Mouse (Mus musculus): ENCODE measurements around the gene Fam76a. TPM values are rescaled to one million over a fixed set of nuclear protein-coding genes. Genes with fewer than 3 reads are reported as not detected.
"Not testable (repeated sequence)": the region's sequence is repeated elsewhere in the genome, so short reads cannot be mapped to it uniquely, and the experiment has no call there.

The Fam76a gene
- total RNA-seq, 2 experiments from 2014 or later: 26.6 to 28.0 TPM

DNA sequence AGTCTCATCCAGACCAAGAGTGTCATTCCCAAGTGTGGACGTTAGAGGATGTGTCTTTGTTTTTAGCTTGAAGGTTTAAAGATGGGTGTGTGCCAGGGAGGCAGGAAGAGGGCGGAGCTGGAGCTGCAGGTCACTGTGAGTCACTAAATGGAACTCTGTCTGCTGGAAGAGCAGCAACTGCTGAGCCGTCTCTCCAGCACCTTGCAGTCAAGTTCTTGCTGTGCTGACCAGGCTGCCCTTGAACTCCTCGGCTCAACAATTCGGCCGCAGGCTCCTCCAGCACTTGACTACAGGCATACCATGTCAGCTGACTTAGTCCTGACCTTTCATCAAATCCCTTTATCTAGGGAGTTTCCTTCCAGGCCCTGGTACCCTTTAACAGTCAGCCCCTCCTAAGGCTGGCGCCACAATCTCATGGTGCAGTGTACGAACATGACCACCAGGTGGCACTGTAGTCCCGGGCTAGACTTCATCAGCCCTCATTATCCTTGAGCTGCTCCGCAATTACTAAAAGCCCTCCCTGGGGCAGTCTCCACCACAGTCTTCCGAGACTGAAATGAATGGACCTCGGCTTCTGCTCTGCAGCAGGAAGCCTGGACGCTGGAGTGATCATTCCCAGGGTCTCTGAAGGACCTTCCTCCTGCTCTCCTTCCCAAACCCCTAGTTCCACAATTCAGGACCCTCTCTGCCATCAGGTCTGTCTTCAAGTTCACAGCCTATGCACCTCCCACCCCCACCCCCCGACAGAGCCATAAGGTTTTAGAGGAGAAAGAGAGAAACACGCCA is 23.1 kb upstream of the Fam76a start:
- peak; percentile 94 to 96 for DNase-seq (ENCODE audit: low spot score in 2 of 2)

GRCm38 (mm10) chr4:132944776-132945175 is 22.4 kb upstream of the Fam76a start:
- no peak for DNase-seq (ENCODE audit: low spot score in 2 of 2)

DNA sequence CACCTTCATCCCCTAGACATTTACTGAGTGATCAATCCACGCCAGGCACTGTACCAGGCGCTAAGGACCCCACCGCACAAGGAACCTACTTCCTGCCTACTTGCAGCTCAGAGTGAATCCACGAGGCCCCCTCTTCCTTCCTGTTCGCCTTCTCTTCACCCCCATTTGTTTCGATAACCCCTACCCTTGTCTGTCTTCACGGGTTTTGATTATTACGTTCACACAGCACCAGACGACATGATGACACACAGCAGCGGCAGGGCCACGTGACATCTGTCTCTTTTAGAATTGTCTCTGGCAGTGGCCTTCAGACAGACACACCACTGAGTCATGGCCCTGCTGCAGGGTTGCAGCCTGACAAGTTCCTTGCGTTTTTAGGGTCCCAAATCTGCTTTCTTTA is 21.7 kb upstream of the Fam76a start:
- no peak for DNase-seq (ENCODE audit: low spot score in 2 of 2)

DNA sequence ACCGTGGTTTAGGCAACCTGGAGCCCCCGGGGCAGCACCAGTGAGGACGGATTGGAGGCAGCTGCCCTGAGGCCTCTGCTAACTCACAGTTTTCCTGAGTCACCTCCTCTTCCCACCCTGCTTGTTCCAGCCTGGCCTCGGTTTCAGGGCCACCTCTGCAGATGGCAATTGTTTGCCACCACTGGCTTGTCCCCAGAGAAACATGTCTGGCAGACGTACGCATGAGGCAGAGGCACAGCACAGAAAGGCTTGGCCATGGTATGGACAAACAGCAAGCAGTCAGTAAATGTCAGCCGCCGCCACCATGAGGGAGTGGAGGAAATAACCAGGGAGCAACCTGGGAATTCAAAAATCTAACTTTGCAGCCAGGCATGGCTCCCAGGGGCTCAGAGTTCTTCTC is 20.7 kb upstream of the Fam76a start:
- DNase-seq (ENCODE audit: low spot score in 2 of 2): no peak

GRCm38 (mm10) chr4:132941012-132941729 is 18.8 kb upstream of the Fam76a start:
- DNase-seq (ENCODE audit: low spot score in 2 of 2): no peak

DNA sequence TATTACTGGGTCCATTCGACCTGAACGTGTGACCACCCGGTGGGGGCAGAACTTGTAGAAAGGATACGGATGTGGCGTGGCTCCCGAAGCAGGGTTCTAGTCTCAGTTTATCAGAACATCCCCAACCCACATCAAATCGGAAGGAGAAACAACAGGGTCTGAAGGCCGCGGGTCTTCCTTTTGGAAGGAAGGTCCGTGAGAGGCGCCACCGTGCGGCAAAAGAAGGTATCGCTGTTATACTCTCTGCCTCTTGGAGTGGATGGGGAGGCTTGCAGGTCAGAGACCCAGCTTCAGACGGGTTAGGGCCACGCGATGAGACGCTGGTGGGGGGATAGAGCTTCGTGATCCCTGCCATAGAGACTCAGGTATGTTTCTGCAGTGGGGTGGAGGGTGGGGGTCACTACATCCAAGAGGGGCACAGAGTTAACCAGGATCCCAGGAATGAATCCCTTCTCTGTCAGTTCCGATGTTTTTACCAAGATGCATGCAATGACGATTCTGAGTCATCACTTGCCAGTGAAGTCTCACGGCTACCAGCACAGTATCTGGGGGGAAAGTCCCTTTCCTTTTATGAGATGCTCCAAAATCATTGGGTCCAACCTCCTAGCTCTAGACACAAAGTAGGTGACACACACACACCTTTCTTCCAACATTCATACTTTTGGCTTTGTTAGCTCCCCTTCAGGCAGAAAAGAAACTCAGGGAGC is 17.2 kb upstream of the Fam76a start:
- DNase-seq (ENCODE audit: low spot score in 2 of 2): peak; percentile 84

DNA sequence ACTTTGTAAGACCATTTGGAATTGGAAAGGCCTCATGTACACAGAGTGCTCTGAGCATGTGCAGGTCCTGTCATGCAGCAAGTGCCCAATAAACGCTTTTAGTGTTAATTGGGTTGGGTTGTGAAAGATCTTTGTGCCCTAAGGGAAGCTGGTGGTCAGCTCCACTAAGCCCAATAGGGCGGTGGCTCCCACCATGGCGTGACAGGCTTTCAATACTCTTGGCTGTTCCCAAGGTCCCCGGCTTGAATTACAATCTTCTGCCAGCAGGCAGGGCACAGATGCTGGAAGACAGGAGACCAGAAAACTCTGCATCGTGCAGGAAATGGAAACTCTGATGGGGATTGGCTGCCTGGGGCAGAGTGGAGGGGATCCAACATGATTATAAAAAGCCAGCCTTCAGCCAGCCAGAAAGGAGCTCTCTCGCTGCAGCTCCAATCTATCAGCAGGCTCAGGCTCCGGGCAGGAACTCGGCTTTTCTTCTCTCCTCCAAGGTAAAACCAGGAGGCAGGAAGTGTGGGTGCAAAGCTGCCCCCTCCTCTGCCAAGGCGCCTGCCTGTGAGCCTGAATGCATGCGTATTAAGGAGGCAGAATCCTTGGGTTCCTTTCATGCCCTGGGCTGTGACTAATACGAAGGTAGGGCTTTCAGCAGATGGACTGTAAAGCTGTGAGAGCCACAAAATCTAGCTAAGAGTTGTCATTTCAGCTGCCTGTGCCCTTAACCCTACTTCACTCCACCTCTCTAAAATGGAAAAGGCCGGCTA is 16.0 kb upstream of the Fam76a start:
- DNase-seq (ENCODE audit: low spot score in 2 of 2): peak; percentile 60 to 71

DNA sequence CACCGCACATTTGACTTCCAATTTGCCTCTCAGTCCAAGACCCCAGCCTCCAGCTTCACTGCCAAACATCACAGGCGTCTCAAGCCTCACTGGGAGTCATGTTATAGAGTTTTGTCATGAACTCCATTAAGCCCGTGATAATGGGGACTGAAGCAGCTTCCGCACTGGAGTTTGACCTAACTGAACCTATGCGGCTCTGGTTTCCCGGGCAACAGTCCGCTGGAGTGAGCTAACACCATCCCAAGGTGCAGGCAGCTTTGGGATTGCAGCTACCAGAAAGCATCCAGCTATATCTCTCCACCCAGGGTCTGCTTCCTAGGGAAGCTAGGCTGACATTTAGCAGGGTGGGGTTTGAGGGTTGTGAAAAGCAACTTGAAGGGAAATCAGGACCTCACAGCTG is 12.3 kb upstream of the Fam76a start:
- DNase-seq (ENCODE audit: low spot score in 2 of 2): no peak

GRCm38 (mm10) chr4:132932752-132933404 is 10.5 kb upstream of the Fam76a start:
- no peak for DNase-seq (ENCODE audit: low spot score in 2 of 2)

DNA sequence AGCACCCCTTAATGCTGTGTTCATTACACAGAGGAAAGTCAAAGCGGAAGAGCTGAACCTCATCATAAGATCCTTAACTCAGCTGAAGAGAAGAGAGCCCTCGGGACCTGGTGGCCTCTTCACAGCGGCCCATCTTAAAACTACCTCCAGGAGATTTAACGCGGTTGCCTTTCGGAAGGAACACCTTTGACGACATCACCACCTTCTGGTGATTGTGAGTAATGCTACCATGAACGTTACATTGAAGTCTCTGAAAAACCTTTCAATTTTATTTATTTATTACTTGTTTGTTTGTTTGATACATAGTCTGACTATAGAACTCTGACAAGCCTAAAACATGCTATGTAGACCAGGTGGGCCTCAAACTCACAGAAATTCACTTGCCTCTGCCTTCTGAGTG is 8.4 kb upstream of the Fam76a start:
- DNase-seq (ENCODE audit: low spot score in 2 of 2): peak; percentile 38 to 57

DNA sequence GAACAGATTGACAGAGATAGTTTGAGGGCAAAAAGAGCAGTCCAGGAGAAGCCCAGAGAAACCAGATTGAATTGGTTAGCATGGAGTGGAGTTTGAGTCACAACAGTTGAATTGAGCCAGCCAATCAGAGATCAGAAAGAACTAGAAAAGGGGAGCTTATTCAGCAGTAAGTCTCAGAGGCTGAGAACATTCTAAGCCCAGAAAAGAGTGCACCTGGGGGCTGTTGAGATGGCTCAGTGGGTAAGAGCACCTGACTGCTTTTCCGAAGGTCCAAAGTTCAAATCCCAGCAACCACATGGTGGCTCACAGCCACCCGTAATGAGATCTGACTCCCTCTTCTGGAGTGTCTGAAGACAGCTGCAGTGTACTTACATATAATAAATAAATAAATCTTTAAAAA is 4.2 kb upstream of the Fam76a start:
- DNase-seq (ENCODE audit: low spot score in 2 of 2): not testable (repeated sequence)

GRCm38 (mm10) chr4:132922061-132922530 is 262 bp downstream of the Fam76a start:
- DNase-seq (ENCODE audit: low spot score in 2 of 2): no peak

DNA sequence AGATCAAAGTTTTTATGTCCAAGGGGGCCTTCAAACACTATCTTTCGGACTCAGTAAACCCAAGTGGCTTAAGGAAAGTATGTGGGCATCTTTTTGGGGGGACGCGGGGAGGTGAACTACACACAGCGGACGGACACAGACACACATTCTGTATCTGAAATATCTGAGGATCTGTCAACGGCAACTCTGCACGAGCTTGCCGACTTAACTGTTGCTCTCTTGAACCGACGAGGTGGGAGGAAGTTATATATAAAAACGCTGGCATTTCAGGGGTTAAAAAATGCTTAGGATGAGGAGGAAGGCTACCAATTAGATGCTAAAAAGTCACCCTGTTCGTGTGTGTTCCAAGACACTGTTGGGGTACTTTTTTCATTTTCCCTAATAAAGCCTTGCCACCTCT is 870 bp downstream of the Fam76a start:
- no peak for DNase-seq (ENCODE audit: low spot score in 2 of 2)

DNA sequence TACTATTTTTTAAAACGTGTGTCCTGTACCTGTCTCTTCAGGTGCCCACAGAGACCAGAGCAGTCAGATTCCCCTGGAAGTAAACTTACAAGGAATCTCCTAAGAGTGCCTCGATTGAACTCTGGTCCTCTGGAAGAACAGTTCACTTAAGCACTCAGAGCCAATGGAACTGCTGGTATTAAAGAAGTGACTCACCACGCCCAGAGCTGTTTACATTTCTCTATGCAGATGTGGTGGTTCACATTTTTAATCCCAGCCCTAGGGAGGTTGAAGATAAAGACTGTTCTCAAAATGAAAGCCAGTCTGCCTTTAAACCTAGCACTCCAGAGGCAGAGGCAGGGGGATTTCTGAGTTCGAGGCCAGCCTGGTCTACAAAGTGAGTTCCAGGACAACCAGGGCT is 2.2 kb downstream of the Fam76a start:
- DNase-seq (ENCODE audit: low spot score in 2 of 2): no peak

GRCm38 (mm10) chr4:132918493-132918892 is 3.9 kb downstream of the Fam76a start:
- DNase-seq (ENCODE audit: low spot score in 2 of 2): not testable (repeated sequence)

DNA sequence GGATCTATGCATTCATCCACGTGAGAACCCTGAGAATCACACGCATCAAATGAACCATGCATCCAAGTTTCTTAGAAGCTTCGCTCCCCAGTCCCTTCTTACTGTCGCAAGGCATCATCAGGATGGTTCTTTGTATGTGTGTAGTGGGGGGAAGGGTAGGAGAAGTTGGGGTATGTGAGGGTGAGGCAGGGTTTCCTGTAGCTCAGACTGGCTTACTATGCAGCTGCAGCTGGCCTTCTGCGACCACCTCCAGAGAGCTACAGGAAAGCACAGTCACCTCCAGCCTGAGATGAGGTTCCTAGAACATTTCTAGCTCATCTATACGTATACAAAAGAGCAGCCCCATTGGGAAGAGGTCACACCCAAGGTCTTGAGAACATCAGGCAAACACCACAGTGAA is 10.2 kb downstream of the Fam76a start:
- DNase-seq (ENCODE audit: low spot score in 2 of 2): no peak

DNA sequence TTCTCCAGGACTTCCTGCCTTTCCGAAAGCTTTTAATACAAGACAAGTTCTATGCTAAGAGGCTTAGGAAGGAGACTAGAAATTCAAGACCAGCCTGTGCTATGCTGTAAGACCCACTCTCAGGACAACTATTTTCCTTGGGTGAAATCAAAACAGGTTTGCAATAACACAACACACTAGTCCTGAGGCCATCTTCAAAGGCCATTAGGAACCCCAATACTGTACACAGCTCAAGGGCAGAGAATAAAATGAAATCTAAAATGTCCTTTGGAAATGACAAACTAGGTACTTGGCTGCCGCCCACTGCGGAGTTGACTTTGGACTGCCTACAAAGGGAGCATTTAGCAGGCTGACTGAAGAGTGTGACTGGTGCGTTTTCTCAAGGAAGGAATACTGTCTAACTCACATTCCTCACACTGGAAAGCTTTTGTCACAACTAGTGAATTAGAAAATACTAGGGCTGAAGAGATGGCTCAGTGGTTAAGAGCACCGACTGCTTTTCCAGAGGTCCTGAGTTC is 16.5 kb downstream of the Fam76a start:
- DNase-seq (ENCODE audit: low spot score in 2 of 2): no peak

GRCm38 (mm10) chr4:132904765-132905309 is 17.5 kb downstream of the Fam76a start:
- no peak for DNase-seq (ENCODE audit: low spot score in 2 of 2)

DNA sequence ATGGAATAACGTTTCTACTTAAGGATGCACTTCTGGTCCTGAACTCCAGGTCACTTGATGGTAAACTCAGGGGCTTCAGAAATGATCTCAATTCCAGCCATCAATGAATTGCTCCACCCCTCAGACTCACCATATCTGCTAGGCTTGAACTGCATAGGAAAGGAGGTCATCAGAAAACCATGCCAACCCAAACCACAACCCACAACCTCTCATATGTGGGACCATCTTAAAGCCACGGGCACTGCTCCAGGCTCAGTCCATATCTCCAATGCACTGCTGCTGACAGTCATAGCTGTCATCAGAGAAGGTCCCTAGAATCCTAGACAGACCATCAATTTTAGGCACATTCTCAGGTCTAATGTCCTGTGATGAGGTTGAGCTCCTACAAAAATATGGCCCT is 18.3 kb downstream of the Fam76a start:
- no peak for DNase-seq (ENCODE audit: low spot score in 2 of 2)

DNA sequence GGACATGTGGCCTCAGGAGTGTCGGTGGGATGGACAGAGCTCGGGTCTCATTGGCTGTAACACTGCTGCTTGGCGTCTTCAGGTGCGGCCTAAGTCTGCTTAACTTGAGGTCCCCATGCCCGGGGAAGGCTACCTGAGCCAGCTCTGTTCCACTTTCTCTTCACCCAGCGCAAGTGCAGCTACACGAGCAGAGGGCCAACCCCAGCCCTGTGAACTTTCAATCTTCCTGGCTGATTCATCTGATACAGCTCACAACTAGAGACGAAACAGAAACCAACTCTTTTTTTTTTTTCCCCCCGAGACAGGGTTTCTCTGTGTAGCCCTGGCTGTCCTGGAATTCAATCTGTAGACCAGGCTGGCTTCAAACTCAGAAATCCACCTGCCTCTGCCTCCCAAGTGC is 24.2 kb downstream of the Fam76a start:
- no peak for DNase-seq (ENCODE audit: low spot score in 2 of 2)

Data from layer of hippocampus, postnatal 10 days (tissue).